Mouse (Mus musculus) embryonic facial prominence, embryonic 14.5 days (tissue): Measurements from ENCODE around the gene 5430403G16Rik. TPM values are rescaled to one million over a fixed set of nuclear protein-coding genes. Genes with fewer than 3 reads are reported as not detected.
"Not testable (repeated sequence)": the region's sequence is repeated elsewhere in the genome, so short reads cannot be mapped to it uniquely, and the experiment has no call there.

Experiments used
- ATAC-seq: fragments of 200-750 bp; cut with Nextera tagmentation; 2 replicates; pipeline ENCODE4 v1.8.0; 2017; ENCODE audit warnings: low read depth, moderate number of reproducible peaks, moderate TSS enrichment
- DNase-seq: peaks from one replicate; pipeline ENCODE4 v3.0.0-alpha.2; 2015; ENCODE audit warnings: low spot score
- H3K27ac ChIP-seq: fragments of 300-500 bp; sonication (generic); replicated peaks from 2 replicates; pipeline ENCODE4 v1.5.1; 2014; ENCODE audit warnings: low read depth, mild to moderate bottlenecking, low read length, moderate library complexity
- H3K27me3 ChIP-seq: fragments of 300-500 bp; sonication (generic); replicated peaks from 2 replicates; pipeline ENCODE4 v1.6.1; 2014; ENCODE audit warnings: low read length; ENCODE audit not compliant: control insufficient read depth, insufficient read depth
- H3K36me3 ChIP-seq: fragments of 300-500 bp; sonication (generic); 2 replicates; pipeline ENCODE4 v1.6.1; 2014; ENCODE audit warnings: low read length, mixed read lengths; ENCODE audit not compliant: control insufficient read depth, insufficient read depth
- H3K4me1 ChIP-seq: fragments of 300-500 bp; sonication (generic); 2 replicates; pipeline ENCODE4 v1.6.1; 2014; ENCODE audit warnings: antibody characterized with exemption, low read length; ENCODE audit not compliant: control insufficient read depth, insufficient read depth
- H3K4me2 ChIP-seq: fragments of 300-500 bp; sonication (generic); 2 replicates; pipeline ENCODE4 v1.6.1; 2014; ENCODE audit warnings: low read depth, mild to moderate bottlenecking, low read length, moderate library complexity, mixed read lengths
- H3K4me3 ChIP-seq: fragments of 300-500 bp; sonication (generic); 2 replicates; pipeline ENCODE4 v1.5.1; 2014; ENCODE audit warnings: low read depth, mild to moderate bottlenecking, low read length
- H3K9ac ChIP-seq: fragments of 300-500 bp; sonication (generic); 2 replicates; pipeline ENCODE4 v1.6.1; 2014; ENCODE audit warnings: low read depth, mild to moderate bottlenecking, low read length, moderate library complexity, mixed read lengths
- H3K9me3 ChIP-seq: fragments of 300-500 bp; sonication (generic); 2 replicates; pipeline ENCODE4 v1.6.1; 2016; ENCODE audit warnings: low read length; ENCODE audit not compliant: control insufficient read depth
- WGBS: fragments of 180-500 bp; shearing (Covaris S2); extraction: QIAGEN DNeasy Blood & Tissue Kit; methylation state at CpG from one replicate; pipeline ENCODE4 v1.1.7; 2014; 5-methylcytosine and 5-hydroxymethylcytosine counted together
- polyA plus RNA-seq: library from polyadenylated mRNA; unstranded; fragments of >200 nt; fragmentation: Nextera tagmentation; extraction: Ambion mirVana; gene quantifications from 2 replicates; pipeline ENCODE4 v1.2.1, GENCODE M21; 2014

The 5430403G16Rik gene
- 1.5 and 1.7 TPM in 2 replicates for polyA plus RNA-seq

DNA sequence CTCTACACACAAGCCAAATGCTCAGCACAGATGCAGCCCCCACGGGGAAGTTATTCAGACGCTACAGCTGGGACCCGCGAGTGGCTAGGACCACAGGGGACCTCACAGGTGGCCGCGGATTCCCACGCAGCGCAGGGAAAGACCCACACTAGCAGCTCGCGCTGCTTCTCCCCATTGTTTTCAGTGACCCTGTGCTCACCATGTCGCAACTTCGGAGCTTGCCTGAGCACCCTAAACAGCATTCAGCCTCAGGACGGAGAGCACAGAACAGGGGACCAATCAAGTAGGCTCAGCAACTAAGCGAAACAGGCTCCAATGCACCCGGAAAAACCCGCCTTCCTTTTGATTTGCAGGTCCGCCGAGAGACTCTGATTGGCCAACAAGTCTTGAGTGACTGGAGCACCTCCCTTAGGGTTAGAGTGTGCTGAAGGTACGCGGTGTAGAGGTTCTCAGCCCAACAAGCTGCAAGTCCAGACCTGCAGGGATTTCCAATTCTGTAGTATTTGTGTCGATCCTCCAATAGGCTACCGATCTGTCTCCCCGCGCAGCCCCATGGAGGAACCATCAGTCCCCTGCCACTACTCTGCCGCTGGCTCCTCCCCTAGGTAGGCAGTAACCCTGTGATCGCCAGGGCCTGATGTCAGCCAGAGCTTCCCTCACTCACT lies at the start of gene 5430403G16Rik:
TSS of gene 5430403G16Rik (minus strand) at position 505 of the 665 bp plus-strand sequence.
- H3K4me1 ChIP-seq, H3K9me3 ChIP-seq, H3K36me3 ChIP-seq, H3K27ac ChIP-seq, H3K27me3 ChIP-seq: not testable (repeated sequence)
- Histone ChIP-seq H3K4me2 (peak within 1 kb of the TSS; percentile 60), H3K4me3 (peak within 1 kb of the TSS; percentile 50), H3K9ac (peak within 1 kb of the TSS; percentile 65)
- ATAC-seq (peak; percentile 99), DNase-seq (peak; percentile 94)
- under 1% methylated on average over 22 of the region's 26 CpGs for WGBS

DNA sequence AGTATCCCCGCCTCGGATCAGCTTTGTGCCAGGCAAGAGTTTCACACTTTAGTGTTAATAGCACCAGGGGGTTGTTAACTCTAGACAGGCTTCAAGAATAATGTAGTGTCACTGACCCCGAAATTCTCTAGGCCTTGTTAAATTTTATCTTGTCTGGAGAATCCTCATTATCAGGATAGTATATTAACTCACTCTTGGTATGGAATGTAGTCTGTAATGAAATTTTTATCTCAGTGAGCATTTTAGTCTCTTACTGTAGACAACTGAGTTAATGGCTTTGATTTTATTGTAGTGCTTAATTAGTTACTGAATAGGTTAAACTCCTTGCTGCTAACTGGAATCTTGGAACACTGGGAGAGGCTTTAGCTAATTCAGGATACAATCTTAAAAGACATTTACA lies 26.5 kb upstream of the 5430403G16Rik start:
- H3K27me3 ChIP-seq, H3K4me2 ChIP-seq, H3K9ac ChIP-seq, DNase-seq, H3K4me3 ChIP-seq, ATAC-seq, H3K36me3 ChIP-seq, H3K4me1 ChIP-seq, H3K9me3 ChIP-seq, H3K27ac ChIP-seq: not testable (repeated sequence)
- 75% methylated on average over 3 of the region's 3 CpGs for WGBS

DNA sequence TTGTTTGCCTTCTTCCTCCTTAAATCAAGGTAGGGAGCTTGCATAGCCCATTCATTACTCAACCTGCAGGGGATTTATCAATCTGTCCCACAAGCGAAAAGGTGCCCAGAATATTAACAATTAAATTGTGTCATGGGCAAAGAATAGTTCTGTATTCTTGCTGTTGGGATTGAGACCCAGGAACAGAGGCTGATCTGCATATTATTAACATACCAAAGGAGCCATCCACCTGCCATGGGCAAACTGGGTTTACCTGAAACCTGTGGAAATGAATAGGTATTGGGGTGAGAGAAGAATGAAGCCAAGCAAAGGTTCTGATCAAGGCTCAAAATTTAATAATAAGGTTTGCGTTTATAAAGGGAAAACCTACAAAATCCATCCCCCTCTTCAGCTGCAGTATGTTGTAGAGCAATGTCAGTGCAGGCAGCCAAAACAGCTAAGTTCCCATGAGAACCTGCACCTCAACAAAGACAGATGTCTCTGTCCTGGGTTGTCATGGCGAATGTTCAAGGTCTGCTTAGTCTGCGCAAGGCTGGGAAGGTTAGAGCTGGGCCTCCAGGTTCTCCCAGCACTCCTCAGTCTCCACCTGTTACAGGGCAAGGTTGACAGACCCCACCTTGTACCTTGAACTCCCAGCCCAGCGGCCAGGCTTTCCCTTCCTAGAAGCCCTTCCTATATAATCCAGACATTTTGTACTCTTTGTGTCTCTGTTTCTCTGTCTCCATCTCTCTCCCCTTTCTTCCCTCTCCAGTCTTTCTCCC lies 544 bp upstream of the 5430403G16Rik start:
- not testable (repeated sequence) for H3K27ac ChIP-seq, H3K9me3 ChIP-seq, H3K27me3 ChIP-seq, DNase-seq, H3K4me1 ChIP-seq, H3K36me3 ChIP-seq, H3K9ac ChIP-seq
- peak overlapping the region; percentile 50 for H3K4me3 ChIP-seq
- ATAC-seq = 0 out of 2 replicates have a peak, but pooled peaks have one; percentile 3
- 60% methylated on average over 5 of the region's 5 CpGs for WGBS
- H3K4me2 ChIP-seq = peak overlapping the region; percentile 60

DNA sequence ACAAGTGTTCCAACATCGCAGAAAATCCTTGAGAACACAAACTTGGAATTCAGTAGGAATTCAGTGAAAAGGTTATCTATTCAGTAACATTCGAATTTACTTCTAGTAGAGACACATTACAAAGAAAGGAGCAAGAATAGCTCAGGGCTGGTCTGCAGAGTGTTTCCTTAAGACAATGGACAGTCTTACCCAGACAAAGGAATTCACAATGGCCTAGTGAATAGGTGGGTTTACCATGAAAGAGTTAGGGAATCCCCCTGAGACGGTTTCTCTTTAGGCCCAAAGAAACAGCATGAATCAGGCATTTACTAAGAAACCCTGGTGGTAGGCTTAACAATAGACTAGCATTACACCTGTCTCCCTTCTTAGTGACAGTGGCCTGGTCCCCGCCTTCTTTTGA lies 7.9 kb downstream of the 5430403G16Rik start:
- H3K27me3 ChIP-seq = no peaks in the 10 kb centered on the region
- ATAC-seq (no peak), DNase-seq (no peak)
- no peak overlapping the region for H3K4me3 ChIP-seq
- H3K9ac ChIP-seq = no peak overlapping the region
- H3K36me3 ChIP-seq = no peaks in the 10 kb centered on the region
- no peak overlapping the region for H3K4me2 ChIP-seq
- no peaks in the 10 kb centered on the region for H3K4me1 ChIP-seq
- H3K9me3 ChIP-seq = peaks cover 23% of the 10 kb centered on the region
- WGBS = 70% methylated on average over 4 of the region's 4 CpGs
- H3K27ac ChIP-seq = no peak overlapping the region

Other genes starting within 250 kb of the 5430403G16Rik start
- 7.8 and 7.9 TPM in 2 replicates for gene Crlf2, start 132.0 kb downstream of the 5430403G16Rik start, polyA plus RNA-seq
- gene 4930522L14Rik, start 60.8 kb upstream of the 5430403G16Rik start, polyA plus RNA-seq = 7.5 and 7.7 TPM in 2 replicates
- gene Gm15446, start 232.4 kb upstream of the 5430403G16Rik start, polyA plus RNA-seq = 0.57 and 0.81 TPM in 2 replicates